Mouse (Mus musculus): Measurements from ENCODE around the gene Tspoap1.

Tspoap1 gene

GRCm38 (mm10) chr11:87758957-87759608, 1.3 kb upstream of the Tspoap1 start:
- DNase-seq (ENCODE audit: low read depth, low spot score) = no peak

GRCm38 (mm10) chr11:87759609-87760005, 734 bp upstream of the Tspoap1 start:
- no peak for DNase-seq (ENCODE audit: low read depth, low spot score)

GRCm38 (mm10) chr11:87761181-87761721, 910 bp downstream of the Tspoap1 start:
- no peak for DNase-seq (ENCODE audit: low read depth, low spot score)

- DNase-seq (ENCODE audit: low read depth, low spot score) = no peak
Observed at GRCm38 (mm10) chr11:87761806-87762701, 1.7 kb downstream of the Tspoap1 start.

- no peak for DNase-seq (ENCODE audit: low read depth, low spot score)
Observed at GRCm38 (mm10) chr11:87762702-87763385, 2.5 kb downstream of the Tspoap1 start.

- no peak for DNase-seq (ENCODE audit: low read depth, low spot score)
Observed at GRCm38 (mm10) chr11:87763511-87763987, 3.2 kb downstream of the Tspoap1 start.

GRCm38 (mm10) chr11:87763988-87764876, 3.9 kb downstream of the Tspoap1 start:
- DNase-seq (ENCODE audit: low read depth, low spot score) = no peak

- no peak for DNase-seq (ENCODE audit: low read depth, low spot score)
Observed at GRCm38 (mm10) chr11:87768745-87769144, 8.4 kb downstream of the Tspoap1 start.

- peak; percentile 71 for DNase-seq (ENCODE audit: low read depth, low spot score)
Observed at GRCm38 (mm10) chr11:87770989-87771388, 10.6 kb downstream of the Tspoap1 start.

- peak; percentile 31 for DNase-seq (ENCODE audit: low read depth, low spot score)
Observed at GRCm38 (mm10) chr11:87772354-87772753, 12.0 kb downstream of the Tspoap1 start.

- DNase-seq (ENCODE audit: low read depth, low spot score) = no peak
Observed at GRCm38 (mm10) chr11:87778100-87778765, 17.9 kb downstream of the Tspoap1 start.

- no peak for DNase-seq (ENCODE audit: low read depth, low spot score)
Observed at GRCm38 (mm10) chr11:87778915-87779314, 18.6 kb downstream of the Tspoap1 start.

- DNase-seq (ENCODE audit: low read depth, low spot score) = no peak
Observed at GRCm38 (mm10) chr11:87779392-87779791, 19.1 kb downstream of the Tspoap1 start.

GRCm38 (mm10) chr11:87780130-87780529, 19.8 kb downstream of the Tspoap1 start:
- no peak for DNase-seq (ENCODE audit: low read depth, low spot score)

GRCm38 (mm10) chr11:87790088-87790487, 29.7 kb downstream of the Tspoap1 start:
- DNase-seq (ENCODE audit: low read depth, low spot score) = no peak

- DNase-seq (ENCODE audit: low read depth, low spot score) = no peak
Observed at GRCm38 (mm10) chr11:87793460-87793859, 33.1 kb downstream of the Tspoap1 start, which contains the start of gene Mpo. Mpo (plus strand) TSS chr11:87793581.

- DNase-seq (ENCODE audit: low read depth, low spot score) = no peak
Observed at GRCm38 (mm10) chr11:87801711-87802275, 41.5 kb downstream of the Tspoap1 start.

- DNase-seq (ENCODE audit: low read depth, low spot score) = peak; percentile 3
Observed at GRCm38 (mm10) chr11:87802621-87803020, 42.3 kb downstream of the Tspoap1 start.

- peak; percentile 68 for DNase-seq (ENCODE audit: low read depth, low spot score)
Observed at GRCm38 (mm10) chr11:87805448-87805847, 45.1 kb downstream of the Tspoap1 start.

GRCm38 (mm10) chr11:87807433-87807832, 47.1 kb downstream of the Tspoap1 start:
- DNase-seq (ENCODE audit: low read depth, low spot score) = no peak
